Mouse (Mus musculus): ENCODE results near the gene Primpol.

Primpol gene

DNA sequence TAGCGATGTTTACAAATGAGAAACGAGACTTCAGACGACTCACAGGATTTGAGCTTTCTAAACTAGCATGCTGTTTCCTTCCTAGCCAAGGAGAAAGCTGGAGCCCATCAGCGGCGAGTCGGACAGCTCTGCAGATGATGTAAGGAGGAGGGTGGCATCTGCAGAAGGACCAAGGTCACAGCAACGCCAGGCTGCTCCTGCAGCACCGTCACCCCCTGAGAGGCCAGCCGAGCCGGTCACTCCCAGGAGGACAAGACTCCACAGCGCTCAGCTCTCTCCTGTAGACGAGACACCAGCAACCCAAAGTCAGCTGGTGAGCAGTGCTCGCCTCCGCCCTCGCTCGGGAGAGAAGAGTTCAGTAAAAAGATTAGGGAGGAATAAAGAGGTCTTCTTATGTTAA lies 54.7 kb downstream of the Primpol start:
- in situ Hi-C loops (cut with MboI, MseI): no loop called here

DNA sequence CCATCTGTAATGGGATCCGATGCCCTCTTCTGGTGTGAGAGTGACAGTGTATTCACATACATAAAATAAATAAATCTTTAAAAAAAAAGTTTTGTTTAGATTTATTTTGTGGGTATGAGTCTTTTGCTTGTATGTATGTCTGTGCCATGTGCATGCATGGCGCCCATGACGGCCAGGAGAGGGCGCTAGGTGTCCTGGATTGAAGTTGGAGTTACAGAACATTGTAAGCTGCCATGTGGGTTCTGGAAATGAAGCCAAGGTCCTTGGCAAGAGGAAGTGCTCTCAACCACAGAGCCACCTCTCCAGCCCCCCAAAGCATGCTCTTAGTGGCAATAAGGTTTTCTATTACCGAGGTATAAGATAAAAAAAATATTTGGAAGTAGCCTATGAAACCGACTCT lies 57.6 kb downstream of the Primpol start:
- in situ Hi-C loops (cut with MboI, MseI): loop anchor here (5.0 kb wide), 1 partner anchor 388 kb away; no protein-coding TSS in a partner anchor

DNA sequence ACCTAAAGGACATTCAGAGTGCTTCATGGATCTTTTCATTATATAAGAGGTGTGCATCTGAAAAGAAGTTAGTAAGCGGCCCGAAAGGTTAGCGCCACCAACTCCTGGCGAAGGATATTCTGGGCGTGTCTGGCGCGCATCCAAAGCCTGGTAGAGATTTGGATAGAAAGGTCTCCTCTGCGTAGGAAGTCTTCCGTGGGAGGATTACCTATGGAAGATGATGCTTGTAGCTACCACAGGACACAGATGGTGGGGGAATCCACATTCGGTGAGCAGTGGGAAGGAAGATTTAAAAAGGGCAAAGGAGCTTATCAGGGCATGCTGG lies 64.6 kb downstream of the Primpol start:
- in situ Hi-C loops (cut with MboI, MseI): no loop called here

DNA sequence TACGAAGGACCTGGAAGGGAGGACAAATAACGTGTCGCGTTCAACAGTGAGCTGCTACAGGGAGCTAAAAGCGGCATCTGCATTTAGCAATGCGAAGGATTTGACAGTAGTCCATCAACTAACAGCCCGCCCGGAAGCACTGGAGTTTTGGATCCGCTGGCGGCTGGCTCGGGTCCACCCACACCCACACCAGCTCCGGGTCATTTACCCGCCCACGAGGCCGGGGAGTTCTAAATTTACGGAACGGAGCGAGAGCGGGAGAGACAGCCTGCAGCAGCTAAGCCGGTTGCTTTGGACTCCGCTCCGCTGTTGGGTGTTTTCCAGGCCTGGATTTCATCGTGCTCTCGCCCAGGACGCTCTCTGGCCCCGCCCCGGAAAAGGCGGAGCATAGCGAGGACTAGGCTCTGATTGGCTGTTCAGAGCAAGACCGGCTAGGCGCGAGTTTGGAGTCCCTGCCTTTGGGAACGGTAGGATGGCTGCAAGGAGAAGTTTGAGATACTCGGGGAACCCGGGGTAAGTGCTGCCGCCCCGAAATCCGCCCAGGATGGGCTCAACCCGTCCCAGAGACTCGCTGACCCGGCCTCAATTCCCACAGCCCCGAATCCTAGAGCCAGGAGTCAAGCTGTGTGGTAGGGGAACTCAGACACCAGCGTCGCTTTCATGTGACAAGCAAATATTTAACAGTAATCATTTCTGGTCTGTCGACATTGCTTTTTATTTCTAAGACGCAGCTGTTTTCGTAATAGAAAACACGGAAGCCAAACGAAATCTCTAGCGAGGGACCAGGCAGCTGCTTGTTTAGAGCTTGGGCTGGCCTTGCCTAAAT lies 65.2 kb downstream of the Primpol start, which contains the start of gene Cenpu:
TSS of gene Cenpu (plus strand) at position 414 of the 826 bp plus-strand sequence.
- in situ Hi-C loops (cut with MboI, MseI): no loop called here

DNA sequence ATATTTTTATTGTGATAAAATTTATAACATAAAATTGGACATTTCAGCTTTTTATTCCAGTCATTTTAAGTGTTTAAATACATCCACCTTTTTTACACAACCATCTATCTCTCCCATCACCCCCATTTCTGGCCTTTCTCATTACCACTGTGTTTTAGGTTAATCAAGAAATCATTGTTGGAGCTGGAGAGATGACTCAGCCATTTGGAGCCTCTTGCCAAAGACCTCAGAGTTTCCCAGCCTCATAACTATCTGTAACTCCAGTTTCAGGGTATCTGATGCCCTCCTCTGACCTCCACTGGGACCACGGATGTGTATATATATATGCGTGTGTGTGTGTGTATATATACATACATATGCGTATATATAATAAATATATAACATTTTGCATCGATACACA lies 66.0 kb downstream of the Primpol start:
- in situ Hi-C loops (cut with MboI, MseI): no loop called here

DNA sequence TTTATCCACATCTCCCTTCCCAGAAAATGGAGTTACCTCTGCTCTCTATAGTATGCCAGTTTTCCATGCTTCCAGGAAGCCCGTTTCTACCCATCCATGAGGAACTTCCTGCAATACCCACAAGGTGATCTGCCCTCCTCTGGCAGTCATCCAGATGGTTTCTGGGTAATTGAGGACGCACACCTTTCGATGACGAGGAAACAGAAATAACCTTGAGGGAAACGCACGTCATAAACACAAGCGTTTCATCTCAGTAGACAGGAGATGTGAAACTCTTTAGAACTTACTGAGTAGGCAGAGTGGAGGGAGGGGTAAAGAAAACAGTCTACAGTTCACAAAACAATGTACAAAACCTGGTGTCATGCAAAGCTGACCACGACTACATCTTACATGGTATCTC lies 67.0 kb downstream of the Primpol start:
- in situ Hi-C loops (cut with MboI, MseI): no loop called here

DNA sequence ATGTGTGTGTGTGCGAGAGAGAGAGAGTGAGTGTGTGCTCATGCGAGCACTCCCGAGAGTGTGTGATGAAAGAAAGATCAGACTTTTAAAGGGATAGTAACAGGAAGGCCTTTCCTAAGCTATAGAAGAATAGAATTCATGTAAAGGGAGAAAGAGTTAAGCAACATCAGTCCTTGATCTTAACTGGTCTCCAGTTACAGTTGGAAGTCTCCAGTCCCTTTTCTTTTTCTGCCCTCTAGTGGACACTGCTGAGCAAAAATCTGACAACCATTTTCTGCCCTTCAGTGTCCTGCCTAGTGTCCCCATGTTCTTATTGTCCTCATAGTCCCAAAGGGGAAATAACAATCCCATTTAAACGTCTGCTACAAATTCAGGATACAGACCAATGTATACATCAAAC lies 69.8 kb downstream of the Primpol start:
- in situ Hi-C loops (cut with MboI, MseI): loop anchor here (5.0 to 25.0 kb wide), 3 partner anchors 235 to 965 kb away; no protein-coding TSS in a partner anchor

DNA sequence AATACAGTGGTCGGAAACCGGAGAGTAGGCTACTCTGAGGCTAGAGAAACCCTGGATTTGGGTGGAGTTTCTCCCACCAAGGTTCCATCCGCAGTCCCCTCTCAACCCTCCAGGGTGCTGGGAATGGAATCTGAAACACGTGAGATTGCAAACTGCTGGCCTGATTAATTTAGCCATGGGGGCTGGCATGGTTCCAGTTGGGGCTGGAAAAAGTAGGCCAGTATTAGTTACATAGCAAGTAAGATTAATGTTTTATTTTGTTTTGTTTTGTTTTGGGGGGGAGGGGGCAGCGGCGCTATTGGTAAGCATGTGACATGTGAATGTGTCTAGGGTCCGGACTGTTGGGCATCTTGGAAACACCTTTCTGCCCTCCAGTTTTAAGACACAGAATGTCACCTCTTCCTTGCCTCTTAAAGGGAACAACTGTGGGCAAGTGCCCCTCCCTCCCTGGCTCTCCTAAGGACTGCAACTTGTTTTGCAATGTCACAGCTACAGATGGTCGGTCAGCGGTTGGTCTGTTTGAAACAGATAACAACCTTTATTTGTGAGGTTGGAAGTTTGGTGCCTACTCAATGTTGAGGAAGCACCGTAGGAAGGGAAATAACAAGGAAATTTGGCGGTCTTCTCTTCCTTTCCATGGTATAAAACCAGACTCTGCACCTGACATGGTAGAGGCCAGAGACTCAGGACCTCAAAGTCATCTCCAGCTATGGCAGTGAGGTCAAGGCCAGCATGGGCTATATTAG lies 70.4 kb downstream of the Primpol start:
- in situ Hi-C loops (cut with MboI, MseI): loop anchor here (5.0 to 25.0 kb wide), 3 partner anchors 234 to 966 kb away; no protein-coding TSS in a partner anchor

DNA sequence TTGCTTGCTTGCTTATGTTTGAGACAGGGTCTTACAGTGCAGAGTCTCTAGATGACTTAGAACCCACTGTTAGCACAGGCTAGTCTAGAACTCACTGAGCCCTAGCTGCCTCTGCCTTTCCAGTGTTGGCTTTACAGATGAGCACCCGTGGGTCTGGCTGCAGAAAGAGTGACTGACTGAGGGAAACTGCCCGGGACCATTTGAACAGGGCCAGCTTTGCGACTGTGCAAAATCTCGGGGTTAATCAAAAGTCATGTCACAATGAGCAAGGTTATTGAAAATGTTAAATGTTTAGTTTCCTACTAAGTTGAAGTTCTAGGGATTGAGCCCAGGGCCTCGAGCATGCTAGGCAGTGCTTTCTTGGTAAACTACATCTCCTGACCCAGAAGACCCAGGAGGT lies 71.2 kb downstream of the Primpol start:
- in situ Hi-C loops (cut with MboI, MseI): loop anchor here (5.0 to 25.0 kb wide), 3 partner anchors 234 to 966 kb away; no protein-coding TSS in a partner anchor

DNA sequence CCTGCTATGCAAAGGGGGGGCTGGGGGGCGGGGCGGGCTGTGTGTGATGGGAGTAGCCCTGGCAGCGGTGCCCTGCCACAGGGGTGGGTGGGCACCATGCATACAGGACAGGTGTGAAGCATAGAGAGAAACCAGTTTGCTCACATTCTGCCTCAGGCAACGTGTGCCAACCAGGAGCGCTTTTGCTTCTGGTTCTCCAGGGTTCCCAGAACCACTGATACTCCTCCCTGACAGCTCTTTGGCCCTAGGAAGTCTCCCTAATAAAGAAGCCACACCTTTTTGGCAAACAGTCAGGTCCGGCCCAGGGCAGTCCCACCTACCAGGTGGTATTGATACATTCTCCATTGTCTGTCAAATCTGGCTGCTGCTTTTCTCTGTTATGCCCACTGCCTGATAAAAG lies 73.3 kb downstream of the Primpol start:
- in situ Hi-C loops (cut with MboI, MseI): loop anchor here (10.0 to 25.0 kb wide), 2 partner anchors 299 to 969 kb away; no protein-coding TSS in a partner anchor

DNA sequence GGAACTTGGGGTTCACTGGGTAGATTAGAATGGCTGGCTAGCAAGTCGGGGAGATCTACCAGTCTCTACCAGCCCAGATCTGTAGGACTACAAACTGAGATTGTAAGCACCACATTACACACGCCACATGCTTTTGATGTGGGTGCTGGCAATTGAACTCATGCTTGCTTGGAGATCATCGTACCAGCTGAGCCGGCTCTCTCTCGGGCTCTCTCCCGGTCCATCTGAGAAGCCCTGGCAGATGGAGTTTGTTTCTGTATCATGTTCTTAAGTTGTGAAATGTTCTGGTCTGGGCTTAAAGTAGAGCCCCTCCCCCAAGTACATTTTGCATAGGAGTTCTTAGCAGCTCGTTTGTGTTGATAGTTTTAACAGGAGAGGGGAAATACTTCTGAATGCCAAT lies 73.8 kb downstream of the Primpol start:
- in situ Hi-C loops (cut with MboI, MseI): loop anchor here (10.0 to 25.0 kb wide), 2 partner anchors 298 to 969 kb away; no protein-coding TSS in a partner anchor

DNA sequence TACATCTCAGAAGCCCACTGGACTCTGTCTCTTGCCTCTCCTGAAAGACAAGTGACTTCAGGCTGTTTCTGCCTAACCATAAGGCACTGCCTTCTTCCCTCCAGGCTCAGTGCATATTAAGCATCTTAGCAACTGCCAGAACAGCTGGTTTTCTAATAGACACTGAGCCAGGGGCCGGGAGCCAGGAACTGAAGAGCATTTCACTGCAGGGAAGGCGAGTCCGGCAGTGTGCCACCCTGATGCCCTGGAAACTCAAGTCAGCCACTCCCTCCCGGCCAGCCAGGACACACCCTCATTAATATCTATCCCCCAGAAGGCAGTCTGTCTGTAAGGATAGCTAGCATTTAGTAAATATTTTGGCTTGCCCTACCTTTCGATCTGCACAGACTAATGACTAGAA lies 77.3 kb downstream of the Primpol start:
- in situ Hi-C loops (cut with MboI, MseI): loop anchor here (10.0 to 25.0 kb wide), 2 partner anchors 295 to 973 kb away; no protein-coding TSS in a partner anchor

DNA sequence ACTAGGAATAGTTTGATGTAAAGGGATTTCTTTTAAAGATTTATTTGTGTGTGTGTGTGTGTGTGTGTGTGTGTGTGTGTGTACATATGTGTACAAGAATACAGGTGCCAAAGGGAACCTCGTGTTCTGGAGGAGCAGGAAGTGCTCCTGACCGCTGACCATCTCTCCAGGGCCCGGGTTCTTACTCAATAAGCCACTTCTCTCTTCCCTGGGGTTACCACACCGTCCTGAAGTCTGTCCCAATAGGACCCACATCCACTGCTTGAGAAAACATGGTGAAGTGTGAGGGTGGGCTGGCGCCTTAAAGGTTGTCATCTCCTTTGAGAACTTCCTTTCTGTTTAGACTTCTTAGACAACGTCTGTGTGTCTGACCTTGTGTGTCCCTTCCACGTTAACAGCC lies 83.1 kb downstream of the Primpol start:
- in situ Hi-C loops (cut with MboI, MseI): loop anchor here (25.0 kb wide), 1 partner anchor 978 kb away; no protein-coding TSS in a partner anchor

DNA sequence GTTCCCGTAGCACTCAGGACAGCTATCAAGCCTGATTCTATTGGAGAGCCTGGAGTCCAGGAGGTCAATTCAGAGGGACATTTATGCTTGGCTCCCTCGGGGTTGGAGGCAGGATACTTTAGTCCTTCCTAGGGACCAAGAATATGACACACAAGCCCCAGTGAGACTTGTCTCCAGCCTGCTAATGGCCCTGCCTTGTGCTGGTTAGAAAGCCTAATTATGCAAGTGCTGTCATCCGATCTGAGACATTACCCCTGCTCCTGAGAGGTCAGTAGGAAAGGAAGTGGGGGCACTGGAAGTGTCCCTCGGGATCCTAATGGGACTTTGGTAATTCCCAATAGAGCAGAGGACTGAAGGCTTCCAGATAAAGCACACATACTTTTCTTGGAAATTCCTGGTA lies 86.5 kb downstream of the Primpol start:
- in situ Hi-C loops (cut with MboI, MseI): loop anchor here (25.0 kb wide), 1 partner anchor 982 kb away; no protein-coding TSS in a partner anchor

DNA sequence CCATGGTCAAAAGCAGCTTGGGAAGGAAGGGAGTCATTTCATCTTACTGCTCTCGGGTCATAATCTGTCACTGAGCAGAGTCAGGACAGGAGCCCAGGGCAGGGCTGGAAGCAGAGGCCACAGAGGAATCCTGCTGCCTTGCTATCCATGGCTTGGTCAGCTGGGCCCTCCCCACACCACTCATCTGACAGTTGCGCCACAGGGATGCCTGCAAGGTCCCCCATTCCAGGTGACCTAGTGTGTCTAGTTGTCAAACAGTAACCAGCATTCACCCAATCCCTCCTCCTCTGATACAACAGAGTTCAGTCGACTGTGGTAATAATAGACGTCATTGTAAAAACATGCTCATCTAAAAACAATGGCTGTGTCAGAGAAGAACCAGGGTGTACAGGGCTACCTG lies 87.5 kb downstream of the Primpol start:
- in situ Hi-C loops (cut with MboI, MseI): loop anchor here (25.0 kb wide), 1 partner anchor 983 kb away; no protein-coding TSS in a partner anchor

DNA sequence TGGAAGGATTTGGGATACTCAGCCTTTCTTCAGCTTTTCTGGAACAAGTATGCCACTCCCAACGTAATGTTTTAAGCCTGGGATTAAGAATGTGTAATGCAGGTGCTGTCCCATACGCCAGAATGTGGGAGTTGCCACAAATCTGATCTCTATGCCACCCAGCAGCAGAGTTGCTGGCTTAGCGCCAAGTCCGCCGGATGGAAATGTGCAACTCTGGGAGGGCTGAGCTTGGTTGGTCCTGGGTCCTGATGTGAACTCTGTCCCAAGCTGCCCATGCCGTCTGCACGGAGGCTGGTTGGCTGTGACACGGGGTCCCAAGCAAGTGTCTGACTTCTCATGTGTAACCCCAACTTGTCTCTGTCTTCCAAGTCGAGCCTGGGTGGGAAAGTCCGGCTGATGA lies 90.2 kb downstream of the Primpol start:
- in situ Hi-C loops (cut with MboI, MseI): loop anchor here (25.0 kb wide), 1 partner anchor 985 kb away; no protein-coding TSS in a partner anchor

DNA sequence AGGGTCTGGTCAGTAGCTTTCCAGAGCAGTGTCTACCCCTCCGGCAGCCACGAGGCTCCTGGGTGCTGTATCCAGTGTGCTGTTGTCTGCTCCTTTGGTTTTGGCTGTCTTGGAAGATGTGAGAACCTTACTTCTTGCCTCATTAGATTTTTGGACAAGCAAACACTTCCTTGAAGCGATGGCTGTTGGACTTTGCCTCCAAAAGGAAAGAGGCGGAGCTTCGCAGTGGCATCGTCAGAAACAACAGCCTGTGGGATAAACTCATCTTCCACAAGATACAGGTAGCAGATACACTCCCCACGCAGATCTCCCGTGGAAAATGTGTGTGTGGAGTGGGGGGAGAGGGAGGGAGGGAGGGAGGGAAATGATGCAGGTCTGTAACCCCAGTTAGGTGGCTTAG lies 90.9 kb downstream of the Primpol start:
- in situ Hi-C loops (cut with MboI, MseI): loop anchor here (25.0 kb wide), 1 partner anchor 986 kb away; no protein-coding TSS in a partner anchor
